Mouse (Mus musculus) A20 (cell line): ENCODE data around the gene Kmt2d.

Experiments used
- DNase-seq: peaks from one replicate; pipeline ENCODE4 v3.0.0-alpha.2; 2011; ENCODE audit warnings: low read depth, low spot score

Kmt2d gene

GRCm38 (mm10) chr15:98859319-98860043 is 11.5 kb downstream of the Kmt2d start:
- DNase-seq: no peak

GRCm38 (mm10) chr15:98854214-98854613 is 16.8 kb downstream of the Kmt2d start:
- no peak for DNase-seq

GRCm38 (mm10) chr15:98853161-98853937 is 17.7 kb downstream of the Kmt2d start:
- DNase-seq: no peak

DNA sequence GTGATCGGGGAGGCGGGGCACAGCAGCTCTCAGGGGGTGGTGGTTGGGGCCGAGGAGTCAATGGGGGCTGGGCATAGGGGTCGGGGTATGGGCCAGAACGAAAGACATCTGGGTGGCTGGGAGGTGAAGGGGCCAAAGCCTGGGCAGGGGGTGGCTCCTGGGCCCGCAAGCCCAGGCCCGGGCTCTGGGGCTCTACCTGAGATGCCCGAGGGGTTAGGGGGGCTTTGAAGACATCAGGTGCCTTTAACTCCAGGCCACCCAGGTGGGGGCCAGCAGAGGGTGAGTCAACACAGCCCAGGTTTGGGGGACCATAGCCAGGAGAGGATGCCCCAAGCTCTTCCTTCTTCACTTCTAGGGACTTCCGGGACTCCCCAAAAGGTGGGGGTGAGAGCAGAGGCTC is 18.3 kb downstream of the Kmt2d start:
- DNase-seq: no peak

DNA sequence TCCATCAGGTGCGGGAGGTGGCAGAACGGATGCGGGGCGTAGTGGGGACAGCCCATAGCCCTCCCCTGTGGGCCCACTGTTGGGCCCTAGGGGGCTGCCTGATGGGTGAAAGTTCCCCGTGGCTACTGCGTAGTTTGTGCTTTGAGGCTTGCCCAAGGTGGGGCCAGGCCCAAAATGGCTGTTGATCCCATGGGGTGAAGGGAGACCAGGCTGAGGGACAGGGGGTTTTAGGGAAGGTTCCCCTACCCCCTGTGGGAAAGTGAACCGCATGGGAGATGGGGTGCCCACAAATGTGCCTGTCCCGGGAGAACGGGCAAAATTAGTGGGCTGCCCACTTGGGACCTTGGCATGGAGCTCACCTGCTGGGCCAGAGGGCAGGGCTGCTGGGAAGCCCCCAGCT is 18.9 kb downstream of the Kmt2d start:
- no peak for DNase-seq

GRCm38 (mm10) chr15:98851229-98851818 is 19.7 kb downstream of the Kmt2d start:
- no peak for DNase-seq

DNA sequence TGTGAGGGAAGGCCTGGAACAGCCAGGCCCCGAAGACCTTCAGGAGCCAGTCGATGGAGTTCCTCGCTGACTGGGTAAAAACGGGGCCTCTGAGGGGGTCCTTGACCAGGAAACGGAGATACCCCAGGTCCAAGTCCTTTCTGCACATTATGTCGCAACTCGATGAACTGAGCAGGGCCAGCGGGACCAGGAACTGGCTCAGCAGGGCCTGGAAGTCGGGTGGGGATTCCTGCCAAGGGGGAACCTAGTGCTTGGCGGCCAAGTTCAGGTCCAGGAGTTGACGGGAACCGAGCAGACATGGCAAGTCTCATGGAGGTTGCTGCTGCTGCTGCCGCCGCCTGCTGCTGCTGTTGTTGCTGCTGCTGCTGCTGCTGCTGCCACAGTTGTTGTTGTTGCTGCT is 20.3 kb downstream of the Kmt2d start:
- DNase-seq: no peak

DNA sequence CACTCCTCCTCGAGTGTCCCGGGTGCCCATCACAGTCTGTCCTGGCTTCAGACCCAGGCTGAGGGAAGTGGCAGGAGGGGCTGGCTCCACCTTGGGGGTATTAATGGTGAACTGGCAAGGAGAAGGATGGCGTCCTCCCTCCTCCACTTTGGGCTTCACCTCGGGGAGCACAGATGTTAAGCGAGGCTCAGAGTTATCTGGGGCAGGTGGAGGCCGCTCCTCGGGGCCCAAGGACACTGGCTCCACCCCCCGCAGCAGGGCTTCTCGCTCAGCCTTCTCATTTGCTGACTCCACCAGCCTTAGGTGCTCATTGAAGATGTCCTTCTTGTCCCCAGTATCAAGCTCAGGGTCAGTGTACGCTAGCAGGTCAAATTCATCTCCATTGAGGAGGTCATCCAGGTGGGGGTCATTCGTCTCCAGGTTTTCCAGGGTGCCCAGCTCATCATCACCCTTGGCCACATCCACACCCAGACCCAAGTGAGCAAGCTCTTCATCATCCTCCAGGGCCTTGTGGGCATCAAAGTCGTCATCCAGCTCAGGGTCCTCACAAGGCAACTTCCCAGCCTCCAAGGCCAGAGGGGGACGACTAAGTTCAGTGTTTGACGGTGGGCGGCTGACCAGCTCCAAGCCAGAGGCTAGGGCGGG is 20.9 kb downstream of the Kmt2d start:
- no peak for DNase-seq

DNA sequence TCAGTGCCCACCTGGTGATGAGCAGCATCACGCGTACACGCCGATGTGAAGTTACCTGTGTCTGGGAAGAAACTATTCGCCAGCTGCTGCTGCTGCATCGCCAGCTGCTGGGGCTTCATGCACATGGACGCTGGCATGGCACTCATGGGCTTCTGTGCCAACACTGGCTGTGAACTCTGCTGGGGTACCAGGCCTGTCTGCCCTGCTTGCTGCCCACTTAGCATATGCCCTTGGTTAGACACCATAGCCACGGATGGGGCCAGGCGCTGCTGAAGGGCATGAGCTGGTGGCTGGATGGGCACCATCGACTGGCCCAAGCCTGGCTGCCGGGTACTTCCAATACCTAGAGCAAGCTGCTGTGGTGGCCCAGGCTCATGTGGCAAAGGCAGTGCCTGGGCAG is 21.8 kb downstream of the Kmt2d start:
- no peak for DNase-seq

GRCm38 (mm10) chr15:98846140-98846539 is 24.9 kb downstream of the Kmt2d start:
- no peak for DNase-seq

- no peak for DNase-seq
Measured at GRCm38 (mm10) chr15:98845149-98845548, 25.9 kb downstream of the Kmt2d start.

DNA sequence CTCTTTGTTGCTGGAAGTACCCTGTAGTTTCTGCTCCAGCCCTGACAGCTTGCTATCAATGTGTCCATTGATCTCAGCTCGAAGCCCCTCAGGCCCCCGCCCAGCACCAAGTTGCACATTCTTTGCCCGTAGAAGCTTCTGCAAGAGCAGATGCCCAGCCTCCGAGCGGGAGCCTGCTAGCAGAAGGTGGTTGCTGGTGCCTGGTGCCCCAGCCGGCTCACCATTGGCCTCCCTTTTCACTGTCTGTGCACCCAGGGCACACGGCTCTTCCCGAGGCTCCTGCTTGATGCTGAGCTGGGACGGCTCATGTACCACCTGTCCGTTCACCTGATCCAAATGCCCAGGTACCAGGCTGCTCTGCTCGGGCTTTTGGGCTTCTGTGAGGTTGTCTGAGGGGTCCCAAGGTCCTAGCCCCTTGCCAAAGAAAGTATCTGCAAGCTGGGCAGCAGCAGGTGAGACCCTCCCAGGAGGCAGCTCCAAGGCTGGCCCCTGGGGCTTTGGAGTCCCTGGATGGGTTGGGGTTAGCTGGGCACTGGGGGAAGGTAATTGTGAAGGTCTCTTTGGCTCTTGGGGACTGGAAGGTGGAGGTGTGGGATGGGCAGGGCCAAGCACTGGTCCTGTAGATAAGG is 27.3 kb downstream of the Kmt2d start:
- DNase-seq: no peak

DNA sequence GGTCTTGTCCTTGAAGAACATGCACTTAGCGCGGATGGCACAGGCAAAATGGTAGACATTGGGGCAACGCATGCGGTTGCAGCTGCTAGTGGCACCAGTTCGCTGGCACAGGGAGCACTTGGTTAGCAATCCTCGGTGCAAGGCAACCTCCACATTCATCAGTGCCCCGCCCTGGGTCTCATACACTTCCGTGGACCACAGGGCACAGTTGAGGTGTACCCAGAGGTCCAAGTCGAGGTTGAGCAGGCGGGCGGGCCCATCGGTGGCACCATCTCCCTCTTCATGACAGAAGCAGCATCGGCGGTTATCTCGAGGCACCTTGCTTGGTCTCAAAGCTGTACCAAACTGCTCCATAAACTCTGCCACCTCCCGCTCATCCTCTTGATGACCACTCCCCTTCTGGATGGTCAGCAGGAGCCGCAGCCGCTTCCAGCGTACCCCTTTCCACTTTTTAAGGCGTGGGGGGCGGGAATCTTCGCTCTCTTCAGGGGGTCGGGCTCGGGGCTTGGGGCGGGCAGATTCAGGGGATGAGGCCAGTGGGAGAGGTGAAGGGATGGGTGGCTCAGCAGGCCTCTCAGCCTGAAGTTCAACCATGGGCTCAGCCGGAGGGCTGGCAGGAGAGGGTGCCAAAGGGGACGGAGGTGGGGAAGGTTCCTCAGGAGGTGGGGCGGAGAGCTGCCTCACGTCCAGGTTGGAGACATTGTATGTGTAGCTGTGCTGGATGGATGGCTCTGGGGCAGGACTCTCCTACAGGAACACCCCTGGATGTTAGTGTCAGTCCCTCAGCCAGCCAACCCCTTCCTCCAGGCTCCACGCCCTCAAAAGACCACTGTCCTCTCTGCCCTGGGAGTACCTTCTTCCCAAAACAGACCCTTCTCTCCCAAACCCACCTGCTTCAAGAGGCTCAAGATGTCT is 31.1 kb downstream of the Kmt2d start:
- no peak for DNase-seq

DNA sequence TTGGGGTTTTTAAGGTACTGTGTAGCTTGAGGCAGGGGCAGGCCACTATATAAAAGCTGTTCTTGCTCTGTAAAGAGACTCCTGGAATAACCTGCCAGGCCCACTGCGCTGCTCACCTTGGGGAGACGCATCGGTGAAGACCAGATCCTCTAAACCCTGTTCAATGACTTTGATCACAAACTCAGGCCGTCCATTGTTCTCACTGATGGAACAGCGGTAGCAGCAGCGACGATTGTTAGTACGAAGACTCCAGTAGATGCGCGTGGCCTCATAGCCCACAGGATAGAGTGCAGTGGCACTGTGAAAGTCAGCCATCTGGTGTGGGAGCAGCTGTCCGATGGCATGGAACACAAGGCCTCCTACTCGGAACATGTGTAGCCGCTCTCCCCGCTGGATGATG is 31.8 kb downstream of the Kmt2d start:
- no peak for DNase-seq

DNA sequence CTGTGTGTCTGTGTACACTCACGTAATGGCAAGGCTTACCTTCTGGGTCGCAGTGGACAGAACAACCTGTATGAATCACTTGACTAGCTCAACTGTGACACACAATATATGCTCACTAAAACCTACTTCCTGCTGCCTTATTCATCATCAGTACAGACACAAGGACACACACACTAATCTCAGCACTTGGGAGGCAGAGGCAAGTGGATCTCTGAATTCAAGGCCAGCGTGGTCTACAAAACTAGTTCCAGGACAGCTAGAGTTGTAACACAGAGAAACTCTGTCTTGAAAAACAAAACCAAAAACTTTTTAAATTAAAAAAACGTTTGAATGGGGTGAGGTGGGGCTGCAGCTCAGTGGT is 33.3 kb downstream of the Kmt2d start:
- no peak for DNase-seq

DNA sequence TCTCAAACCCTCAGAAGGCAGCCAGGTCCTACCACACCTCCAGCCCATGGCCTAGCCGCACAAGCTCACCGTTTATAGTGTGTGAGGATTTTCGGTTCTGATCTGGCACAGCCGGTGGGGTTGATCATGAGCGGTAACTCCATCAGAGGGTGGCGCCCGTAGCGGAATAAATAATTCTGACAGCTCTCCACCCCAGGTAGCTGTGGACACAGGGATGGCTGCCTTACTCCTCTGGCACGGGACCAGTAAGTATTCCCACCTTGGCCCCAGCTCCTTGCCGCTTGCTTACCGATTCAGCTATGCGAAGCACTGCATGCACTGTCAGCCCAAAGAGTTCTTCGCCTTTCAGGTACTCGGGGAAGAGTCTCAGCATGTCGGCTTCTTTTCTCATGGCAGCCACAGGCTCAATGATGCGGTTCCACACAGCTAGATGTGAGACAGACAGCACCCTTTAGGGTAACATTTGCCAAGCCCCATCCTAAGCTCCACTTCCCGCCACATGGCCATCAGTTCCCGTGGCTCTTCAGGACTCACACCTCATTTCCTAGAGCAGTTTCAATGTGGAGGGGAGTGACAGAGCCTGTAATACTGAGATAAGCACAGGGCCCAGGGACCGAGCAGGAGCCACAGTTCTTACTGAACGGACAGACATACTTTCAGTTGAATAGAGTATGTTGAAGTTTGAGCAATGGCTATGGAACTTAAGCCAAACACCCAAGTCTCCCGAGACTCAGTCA is 33.8 kb downstream of the Kmt2d start:
- no peak for DNase-seq

GRCm38 (mm10) chr15:98835291-98835690 is 35.7 kb downstream of the Kmt2d start:
- no peak for DNase-seq

DNA sequence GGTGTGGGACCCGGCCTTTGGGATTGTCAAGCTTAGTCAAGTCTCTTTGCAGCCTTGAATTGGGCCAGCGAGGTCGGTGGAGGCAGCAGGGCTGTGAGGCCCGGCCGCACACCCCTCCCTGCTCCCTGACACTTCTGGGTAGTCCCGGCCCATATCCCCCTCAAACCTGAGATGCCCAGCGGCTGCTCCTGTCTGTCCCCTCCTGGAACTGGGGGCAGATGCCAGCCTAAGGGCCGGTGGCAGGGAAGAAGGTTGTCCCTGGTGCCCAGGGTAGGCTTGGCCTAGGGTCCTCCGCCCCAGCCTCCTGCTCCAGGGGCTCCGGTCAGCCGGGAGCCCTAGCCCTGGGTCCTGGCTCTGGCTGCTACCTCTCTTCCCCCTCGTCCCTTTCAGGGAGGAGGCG is 36.9 kb downstream of the Kmt2d start:
- no peak for DNase-seq

GRCm38 (mm10) chr15:98833281-98833680 is 37.7 kb downstream of the Kmt2d start:
- DNase-seq: no peak
